Mouse (Mus musculus): Measurements from ENCODE around the gene Ube2i. TPM values are rescaled to one million over a fixed set of nuclear protein-coding genes. Genes with fewer than 3 reads are reported as not detected.
"Not testable (repeated sequence)": the region's sequence is repeated elsewhere in the genome, so short reads cannot be mapped to it uniquely, and the experiment has no call there.

Ube2i gene
- polyA plus RNA-seq, 1 experiment from 2014 or later: 556 TPM

GRCm38 (mm10) chr17:25250181-25250835 is 24.1 kb downstream of the Ube2i start:
- no peak overlapping the region for H3K4me2 ChIP-seq (replicated peaks)
- no peak overlapping the region for H3K4me3 ChIP-seq (replicated peaks)
- no peak for ATAC-seq
- H3K27ac ChIP-seq: no peak overlapping the region
- H3K27me3 ChIP-seq (replicated peaks): peaks cover 18% of the 10 kb centered on the region
- no peaks in the 10 kb centered on the region for H3K36me3 ChIP-seq
- H3K9me3 ChIP-seq: no peaks in the 10 kb centered on the region
- H3K9ac ChIP-seq: no peak overlapping the region
- no peaks in the 10 kb centered on the region for H3K4me1 ChIP-seq (replicated peaks)
- 84% methylated on average over 8 of the region's 8 CpGs for WGBS

GRCm38 (mm10) chr17:25248033-25248750 is 26.2 kb downstream of the Ube2i start:
- peaks cover 7% of the 10 kb centered on the region for H3K36me3 ChIP-seq
- no peaks in the 10 kb centered on the region for H3K9me3 ChIP-seq
- H3K27ac ChIP-seq: no peak overlapping the region
- ATAC-seq: no peak
- H3K4me3 ChIP-seq (replicated peaks): no peak overlapping the region
- H3K27me3 ChIP-seq (replicated peaks): no peaks in the 10 kb centered on the region
- no peak overlapping the region for H3K4me2 ChIP-seq (replicated peaks)
- no peak overlapping the region for H3K9ac ChIP-seq
- no peaks in the 10 kb centered on the region for H3K4me1 ChIP-seq (replicated peaks)
- 74% methylated on average over 18 of the region's 18 CpGs for WGBS

- H3K27ac ChIP-seq: no peak overlapping the region
Measured at GRCm38 (mm10) chr17:25244239-25244638, 30.2 kb downstream of the Ube2i start.

DNA sequence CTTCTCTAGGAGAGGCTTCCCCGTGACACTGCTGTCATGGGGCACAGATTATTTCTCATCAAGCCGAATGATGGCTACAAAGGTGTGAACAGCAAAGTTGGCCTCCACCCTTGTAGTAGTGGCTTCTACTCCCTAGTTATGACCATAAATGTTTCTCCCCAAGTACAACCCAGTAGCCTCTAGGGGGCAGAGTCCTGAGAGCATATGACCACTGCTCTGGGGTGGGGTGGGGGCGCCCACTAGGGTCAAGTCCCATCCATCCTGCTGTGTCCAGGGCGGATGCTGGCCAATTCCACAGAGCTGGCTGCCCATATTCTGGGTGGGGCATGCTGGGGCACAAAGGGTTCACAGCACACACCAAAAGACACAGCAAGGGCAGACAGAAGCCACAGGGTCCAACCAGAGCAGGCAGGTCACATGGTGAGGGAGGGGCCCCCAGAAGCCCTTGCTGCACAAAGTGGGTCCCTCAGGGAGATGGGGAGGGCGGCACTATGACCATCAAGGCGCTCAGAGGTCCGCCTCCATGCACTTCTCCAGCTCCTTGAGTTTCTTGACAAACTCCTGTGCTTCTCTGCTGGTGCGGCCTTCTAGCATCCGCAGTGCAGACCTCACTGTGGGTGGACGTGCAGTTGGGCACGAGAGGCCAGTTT is 31.2 kb downstream of the Ube2i start:
- Histone ChIP-seq H3K27me3 (replicated peaks) (no peaks in the 10 kb centered on the region), H3K4me1 (replicated peaks) (peaks cover 11% of the 10 kb centered on the region), H3K36me3 (peaks cover 11% of the 10 kb centered on the region), H3K9me3 (no peaks in the 10 kb centered on the region), H3K4me2 (replicated peaks) (no peak overlapping the region), H3K9ac (no peak overlapping the region), H3K27ac (no peak overlapping the region), H3K4me3 (replicated peaks) (no peak overlapping the region)
- ATAC-seq: no peak
- 88% methylated on average over 11 of the region's 11 CpGs for WGBS

More at GRCm38 (mm10) chr17:25244239-25244638, 30.2 kb downstream of the Ube2i start:
- no peak for ATAC-seq
- Histone ChIP-seq H3K4me2 (replicated peaks) (no peak overlapping the region), H3K27me3 (replicated peaks) (no peaks in the 10 kb centered on the region), H3K4me1 (replicated peaks) (peaks cover 9% of the 10 kb centered on the region), H3K4me3 (replicated peaks) (no peak overlapping the region), H3K36me3 (peaks cover 11% of the 10 kb centered on the region), H3K9me3 (no peaks in the 10 kb centered on the region), H3K9ac (no peak overlapping the region)
- 77% methylated on average over 16 of the region's 16 CpGs for WGBS

DNA sequence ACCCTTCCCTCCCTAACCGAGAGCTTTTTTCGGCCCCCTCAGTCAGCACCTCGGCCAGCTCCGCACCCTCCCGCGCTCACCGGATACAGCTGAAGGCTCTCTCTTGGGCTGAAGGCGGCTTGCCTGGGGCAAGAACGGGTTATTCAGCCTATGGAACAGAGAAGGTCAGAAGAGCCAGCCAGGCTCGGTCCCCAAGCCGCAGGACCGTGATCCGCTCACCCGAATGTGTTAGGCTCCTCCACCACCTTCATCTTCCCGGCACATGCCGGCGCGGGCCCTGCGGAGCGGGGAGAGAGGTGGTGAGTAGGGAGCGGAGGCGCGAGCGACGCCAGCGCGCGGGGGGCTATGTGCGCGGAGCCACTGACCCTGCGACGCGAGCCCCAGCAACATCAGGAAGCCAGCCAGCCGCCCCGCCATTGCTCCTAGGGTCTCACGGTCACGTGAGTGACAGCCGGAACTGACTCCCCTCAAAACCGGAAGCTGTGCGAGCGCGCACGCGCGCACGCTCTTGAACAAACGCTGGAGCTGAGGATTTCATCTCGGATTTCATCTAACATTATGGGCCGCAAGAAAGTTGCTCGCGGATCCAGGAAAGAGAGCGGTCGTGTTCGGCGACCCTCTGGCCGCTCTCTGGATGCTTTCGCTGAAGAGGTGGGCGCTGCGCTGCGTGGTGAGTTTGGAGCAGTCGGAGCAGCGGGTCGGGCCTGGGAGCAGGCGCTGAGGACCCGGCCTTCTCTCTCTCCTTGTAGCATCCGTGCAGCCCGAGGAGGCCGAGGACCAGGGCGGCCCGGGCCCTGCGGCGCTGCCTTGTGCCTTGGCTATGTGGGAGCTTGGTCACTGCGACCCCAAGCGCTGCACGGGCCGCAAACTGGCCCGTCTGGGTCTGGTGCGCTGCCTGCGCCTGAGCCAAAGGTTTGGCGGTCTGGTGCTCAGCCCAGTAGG is 34.5 kb downstream of the Ube2i start, which contains the start of the genes Gnptg and Tsr3:
TSS of gene Gnptg (minus strand) at position 430 of the 942 bp plus-strand sequence.
TSS of gene Tsr3 (plus strand) at position 476 of the 942 bp plus-strand sequence.
- peak within 1 kb of the TSS; percentile 75 for H3K27ac ChIP-seq
- H3K27me3 ChIP-seq (replicated peaks): no peaks in the 10 kb centered on the region
- WGBS: under 1% methylated on average over 80 of the region's 80 CpGs
- peaks cover 11% of the 10 kb centered on the region for H3K4me1 ChIP-seq (replicated peaks)
- no peaks in the 10 kb centered on the region for H3K9me3 ChIP-seq
- ATAC-seq: peak; percentile 95
- H3K4me3 ChIP-seq (replicated peaks): peak within 1 kb of the TSS; percentile 99
- peak within 1 kb of the TSS; percentile 92 for H3K4me2 ChIP-seq (replicated peaks)
- peak within 1 kb of the TSS; percentile 89 for H3K9ac ChIP-seq
- peaks cover 11% of the 10 kb centered on the region for H3K36me3 ChIP-seq

DNA sequence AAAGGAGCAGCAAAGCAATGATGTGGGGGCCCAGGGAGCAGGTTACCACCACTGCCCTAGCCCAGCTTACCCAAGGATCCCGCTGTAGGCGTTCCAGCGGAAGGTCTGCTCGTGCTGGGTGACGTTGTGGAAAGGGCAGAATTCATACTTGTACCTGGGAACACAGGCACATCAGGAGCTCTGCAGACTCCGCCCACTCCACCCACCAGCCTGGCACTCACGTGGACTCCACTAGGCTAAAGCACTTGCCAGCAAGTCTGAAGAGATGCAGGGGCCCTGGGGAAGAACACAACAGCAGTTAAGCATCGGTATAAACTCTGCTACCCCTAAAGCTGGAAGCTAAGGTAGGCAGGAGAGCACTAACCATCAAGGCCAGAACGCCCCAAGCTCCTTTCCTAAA is 38.8 kb downstream of the Ube2i start:
- Histone ChIP-seq H3K9ac (no peak overlapping the region), H3K4me1 (replicated peaks) (peaks cover 3% of the 10 kb centered on the region; the same call in 1 of the 2 replicates), H3K27ac (no peak overlapping the region), H3K9me3 (no peaks in the 10 kb centered on the region), H3K4me3 (replicated peaks) (no peak overlapping the region), H3K36me3 (peaks cover 13% of the 10 kb centered on the region; the same call in 1 of the 2 replicates), H3K27me3 (replicated peaks) (no peaks in the 10 kb centered on the region), H3K4me2 (replicated peaks) (no peak overlapping the region)
- WGBS: 80% methylated on average over 9 of the region's 9 CpGs
- no peak for ATAC-seq

DNA sequence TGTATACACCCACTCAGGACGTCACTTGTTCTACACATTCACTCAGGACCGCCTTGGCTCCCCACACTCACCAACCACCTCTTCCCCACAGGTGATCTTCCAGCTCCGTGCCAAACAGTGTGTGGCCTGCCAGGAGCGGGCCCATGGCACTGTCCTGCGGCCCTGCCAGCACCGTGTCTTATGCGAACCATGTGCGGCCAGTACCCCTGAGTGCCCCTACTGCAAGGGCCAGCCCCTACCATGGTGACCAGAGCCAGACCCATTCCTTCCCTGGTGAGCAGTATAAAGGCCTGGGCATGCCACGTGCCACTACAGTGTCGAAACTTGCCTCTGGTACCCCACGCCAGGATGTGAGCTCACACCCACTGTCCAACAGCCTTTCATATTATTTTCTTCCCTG is 42.8 kb downstream of the Ube2i start:
- peak; percentile 49 for ATAC-seq
- not testable (repeated sequence) for H3K4me3 ChIP-seq (replicated peaks)
- peaks cover 17% of the 10 kb centered on the region; the same call in 1 of the 2 replicates for H3K36me3 ChIP-seq

DNA sequence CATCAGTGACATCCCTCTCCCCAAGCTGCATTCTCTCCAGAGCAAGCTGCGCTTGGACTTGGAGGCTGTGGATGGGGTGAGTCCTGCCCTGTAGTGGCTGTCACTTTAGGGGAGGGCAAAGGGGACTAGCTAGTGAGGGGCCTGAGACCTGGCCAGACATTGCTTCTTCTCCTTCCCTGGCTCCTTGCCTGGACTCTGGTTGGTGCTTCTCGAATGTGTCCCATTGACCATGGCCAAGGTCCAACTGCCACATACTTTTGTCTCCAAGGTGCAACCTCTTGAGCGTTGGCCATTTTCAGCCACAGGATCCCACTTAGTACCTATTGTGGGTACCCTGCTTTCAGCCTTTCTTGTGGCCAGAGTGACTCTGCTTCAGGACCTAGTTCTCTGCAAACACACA is 43.7 kb downstream of the Ube2i start:
- no peak for ATAC-seq
- Histone ChIP-seq H3K4me1 (replicated peaks) (no peaks in the 10 kb centered on the region), H3K9ac (no peak overlapping the region), H3K27me3 (replicated peaks) (no peaks in the 10 kb centered on the region), H3K4me2 (replicated peaks) (no peak overlapping the region), H3K9me3 (no peaks in the 10 kb centered on the region), H3K27ac (no peak overlapping the region), H3K4me3 (replicated peaks) (no peak overlapping the region), H3K36me3 (peaks cover 17% of the 10 kb centered on the region; the same call in 1 of the 2 replicates)
- WGBS: 89% methylated on average over 3 of the region's 3 CpGs

More for the DNA sequence above, 42.8 kb downstream of the Ube2i start:
- H3K9me3 ChIP-seq; H3K27me3 ChIP-seq (replicated peaks); H3K27ac ChIP-seq; H3K9ac ChIP-seq; H3K4me2 ChIP-seq (replicated peaks); H3K4me1 ChIP-seq (replicated peaks): not testable (repeated sequence)
- WGBS: 96% methylated on average over 6 of the region's 11 CpGs

DNA sequence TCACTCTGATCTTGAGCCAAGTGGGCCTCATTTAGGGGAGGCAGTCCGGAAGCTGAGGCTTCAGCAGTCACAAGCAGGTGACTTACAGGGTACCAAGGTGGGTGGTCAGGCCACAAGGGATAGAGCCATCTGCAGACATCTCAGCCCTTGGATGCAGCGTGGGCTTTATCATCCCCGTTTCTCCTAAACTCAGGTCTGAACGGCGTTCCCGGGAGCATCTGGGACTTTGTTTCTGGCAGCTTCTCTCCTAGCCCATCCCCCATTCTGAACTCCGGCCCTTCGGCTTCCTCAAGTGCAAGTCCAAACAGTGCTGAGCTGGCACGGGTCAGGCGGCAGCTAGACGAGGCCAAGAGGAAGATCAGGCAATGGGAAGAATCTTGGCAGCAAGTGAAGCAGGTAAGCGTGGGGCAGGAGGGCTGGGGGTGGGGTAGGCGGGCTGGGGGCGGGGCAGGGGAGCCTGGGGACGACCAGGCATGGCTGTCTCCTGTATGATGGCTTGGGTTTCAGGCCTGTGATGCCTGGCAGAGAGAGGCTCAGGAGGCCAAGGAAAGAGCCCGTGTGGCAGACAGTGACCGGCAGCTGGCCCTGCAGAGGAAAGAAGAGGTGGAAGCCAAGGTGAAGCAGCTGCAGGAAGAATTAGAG is 44.3 kb downstream of the Ube2i start:
- not testable (repeated sequence) for H3K4me1 ChIP-seq (replicated peaks); H3K9ac ChIP-seq; H3K4me3 ChIP-seq (replicated peaks); H3K9me3 ChIP-seq; H3K4me2 ChIP-seq (replicated peaks); H3K27me3 ChIP-seq (replicated peaks); H3K27ac ChIP-seq
- peak; percentile 51; the same call in 1 of the 2 replicates for ATAC-seq
- peaks cover 17% of the 10 kb centered on the region; the same call in 1 of the 2 replicates for H3K36me3 ChIP-seq
- WGBS: 67% methylated on average over 17 of the region's 17 CpGs

DNA sequence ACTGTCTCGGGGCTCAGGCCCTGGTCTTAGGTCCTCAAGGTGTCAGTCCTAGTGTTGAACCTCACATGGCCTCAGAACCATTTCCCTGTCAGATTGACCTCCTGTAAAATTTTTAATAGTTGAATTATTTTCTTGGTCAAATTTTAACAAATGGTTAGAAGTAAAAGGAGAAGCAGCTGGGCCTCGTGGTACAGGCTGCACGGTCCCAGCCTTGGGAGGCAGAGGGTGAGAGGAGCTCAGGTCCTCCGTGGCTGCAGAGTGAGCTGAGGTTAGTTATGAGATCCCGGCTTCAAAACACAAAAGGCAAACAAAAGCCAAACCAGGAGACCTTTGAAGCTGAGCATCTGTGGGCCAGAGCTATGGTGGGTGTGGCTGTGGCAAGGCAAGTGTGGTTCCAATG is 46.4 kb downstream of the Ube2i start:
- H3K9ac ChIP-seq: no peak overlapping the region
- H3K9me3 ChIP-seq: no peaks in the 10 kb centered on the region
- H3K4me1 ChIP-seq (replicated peaks): peaks cover 1% of the 10 kb centered on the region; the same call in 1 of the 2 replicates
- ATAC-seq: no peak
- no peaks in the 10 kb centered on the region for H3K27me3 ChIP-seq (replicated peaks)
- H3K36me3 ChIP-seq: peaks cover 11% of the 10 kb centered on the region; the same call in 1 of the 2 replicates
- WGBS: 80% methylated on average over 5 of the region's 5 CpGs
- no peak overlapping the region for H3K27ac ChIP-seq
- H3K4me3 ChIP-seq (replicated peaks): no peak overlapping the region
- no peak overlapping the region for H3K4me2 ChIP-seq (replicated peaks)

DNA sequence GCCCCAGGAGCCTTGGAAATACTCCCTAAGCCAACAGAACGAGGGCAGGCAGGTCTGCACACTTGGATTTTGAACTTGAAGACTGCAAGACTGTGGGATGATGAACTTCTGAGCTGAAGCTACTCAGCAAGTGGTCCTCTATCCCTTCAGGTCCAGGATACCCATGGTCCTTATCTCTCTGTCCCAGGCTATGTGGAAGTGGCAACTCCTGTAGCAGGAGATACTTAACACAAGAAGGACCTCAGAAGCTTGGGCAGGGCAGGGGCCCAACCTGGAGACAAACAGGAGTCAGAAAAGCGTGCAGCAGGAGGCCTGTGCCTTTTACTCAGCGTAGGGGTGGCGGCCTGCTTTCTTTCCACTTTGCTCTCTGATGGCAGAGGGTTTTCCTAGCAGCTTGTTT is 48.8 kb downstream of the Ube2i start:
- H3K27ac ChIP-seq: no peak overlapping the region
- H3K9ac ChIP-seq: no peak overlapping the region
- H3K4me1 ChIP-seq (replicated peaks): peaks cover 6% of the 10 kb centered on the region
- H3K36me3 ChIP-seq: 0 out of 2 replicates have a peak, but pooled peaks cover 4% of the 10 kb centered on the region
- H3K4me2 ChIP-seq (replicated peaks): no peak overlapping the region
- H3K9me3 ChIP-seq: no peaks in the 10 kb centered on the region
- H3K4me3 ChIP-seq (replicated peaks): no peak overlapping the region
- ATAC-seq: no peak
- WGBS: 94% methylated on average over 4 of the region's 4 CpGs
- H3K27me3 ChIP-seq (replicated peaks): no peaks in the 10 kb centered on the region

Measured in intestine, embryonic 15.5 days (tissue).